Mouse (Mus musculus) myocyte (in vitro differentiated cells): Measurements from ENCODE around the gene Tbc1d30.

Experiments used
- CEBPB ChIP-seq: IDR thresholded peaks from 2 replicates; pipeline ENCODE4 v1.6.1; 2011; ENCODE audit warnings: mild to moderate bottlenecking, moderate library complexity; ENCODE audit not compliant: poor library complexity, insufficient read depth, severe bottlenecking
- E2F4 ChIP-seq: IDR thresholded peaks from one replicate; pipeline ENCODE4 v1.6.1; 2011; ENCODE audit warnings: mild to moderate bottlenecking, control low read depth, moderate library complexity; ENCODE audit not compliant: insufficient read depth
- MAX ChIP-seq: IDR thresholded peaks from one replicate; pipeline ENCODE4 v1.6.1; 2011; ENCODE audit warnings: low read depth, mild to moderate bottlenecking, control low read depth
- MYOD1 ChIP-seq, 3 experiments: IDR thresholded peaks; one replicate each; pipeline ENCODE4 v1.6.1; 2011; ENCODE audit warnings: control low read depth in 2 of 3, low read depth in 2 of 3, mild to moderate bottlenecking in 2 of 3, moderate library complexity in 1 of 3; ENCODE audit not compliant: insufficient read length in 2 of 3, control insufficient read depth in 1 of 3
- MYOG ChIP-seq, 3 experiments: IDR thresholded peaks; one replicate each; pipeline ENCODE4 v1.6.1; 2011; ENCODE audit warnings: control low read depth in 2 of 3, low read depth in 2 of 3, mild to moderate bottlenecking in 2 of 3; ENCODE audit not compliant: insufficient read length in 2 of 3, control insufficient read depth in 1 of 3, insufficient read depth in 1 of 3
- POLR2A ChIP-seq: IDR thresholded peaks from one replicate; pipeline ENCODE4 v1.6.1; 2011; ENCODE audit warnings: low read depth, mild to moderate bottlenecking, control low read depth, moderate library complexity; ENCODE audit not compliant: insufficient read length
- POLR2AphosphoS2 ChIP-seq: IDR thresholded peaks from one replicate; pipeline ENCODE4 v1.6.1; 2011; ENCODE audit warnings: low read depth, control low read depth; ENCODE audit not compliant: insufficient read length
- REST ChIP-seq: IDR thresholded peaks from one replicate; pipeline ENCODE4 v1.6.1; 2011; ENCODE audit warnings: mild to moderate bottlenecking, control low read depth, moderate library complexity; ENCODE audit not compliant: insufficient read depth, insufficient read length
- SRF ChIP-seq: IDR thresholded peaks from one replicate; pipeline ENCODE4 v1.6.1; 2011; ENCODE audit warnings: low read depth; ENCODE audit not compliant: control insufficient read depth, insufficient read length
- TCF12 ChIP-seq: IDR thresholded peaks from one replicate; pipeline ENCODE4 v1.6.1; 2011; ENCODE audit warnings: mild to moderate bottlenecking, control low read depth; ENCODE audit not compliant: poor library complexity, insufficient read depth, severe bottlenecking
- TCF3 ChIP-seq: IDR thresholded peaks from one replicate; pipeline ENCODE4 v1.6.1; 2011; ENCODE audit warnings: low read depth, control low read depth; ENCODE audit not compliant: insufficient read length
- USF1 ChIP-seq: IDR thresholded peaks from one replicate; pipeline ENCODE4 v1.6.1; 2011; ENCODE audit warnings: low read depth, mild to moderate bottlenecking, control low read depth, moderate library complexity

- TF ChIP-seq POLR2A = no peak
- no peak for TF ChIP-seq E2F4
- no peak for TF ChIP-seq MAX
- no peak for TF ChIP-seq USF1
- TF ChIP-seq CEBPB = peak; percentile 92
- TF ChIP-seq MYOG (IDR thresholded peaks at IDR 0.05; ENCODE audit: control insufficient read depth in 1 of 3, insufficient read depth in 1 of 3, insufficient read length in 2 of 3, low read depth in 2 of 3) = no peak
- TF ChIP-seq TCF3 = no peak
- no peak for TF ChIP-seq MYOD1 (IDR thresholded peaks at IDR 0.05; ENCODE audit: control insufficient read depth in 1 of 3, insufficient read length in 2 of 3, low read depth in 2 of 3)
- TF ChIP-seq POLR2AphosphoS2 = no peak
- TF ChIP-seq SRF = no peak
- no peak for TF ChIP-seq TCF12
- no peak for TF ChIP-seq REST
These were observed 134.3 kb downstream of the Tbc1d30 start for GRCm38 (mm10) chr10:121216804-121217203.
